Mouse (Mus musculus): ENCODE results near the gene Cdhr1.

GRCm38 (mm10) chr14:37109460-37109859 lies 11.3 kb upstream of the Cdhr1 start:
- TF ChIP-seq CTCF (conservative IDR thresholded peaks at IDR 0.05; ENCODE audit: insufficient read depth, insufficient read length, low read depth, low read length) (no peak), POLR2A (IDR thresholded peaks at IDR 0.05; ENCODE audit: low read depth, low read length) (no peak)
